Mouse (Mus musculus) olfactory bulb, adult 2 months (tissue): ENCODE results near the gene Ssh1.

Source experiments
- CTCF ChIP-seq: fragments of 200-500 bp; IDR thresholded peaks from 2 replicates; pipeline ENCODE4 v1.5.1; 2012; ENCODE audit warnings: low read depth, mild to moderate bottlenecking, low read length, moderate library complexity; ENCODE audit not compliant: insufficient read depth
- POLR2A ChIP-seq: fragments of 200-500 bp; IDR thresholded peaks from 2 replicates; pipeline ENCODE4 v1.6.1; 2012; ENCODE audit warnings: mild to moderate bottlenecking, low read depth, low read length, moderate library complexity; ENCODE audit not compliant: insufficient read depth

DNA sequence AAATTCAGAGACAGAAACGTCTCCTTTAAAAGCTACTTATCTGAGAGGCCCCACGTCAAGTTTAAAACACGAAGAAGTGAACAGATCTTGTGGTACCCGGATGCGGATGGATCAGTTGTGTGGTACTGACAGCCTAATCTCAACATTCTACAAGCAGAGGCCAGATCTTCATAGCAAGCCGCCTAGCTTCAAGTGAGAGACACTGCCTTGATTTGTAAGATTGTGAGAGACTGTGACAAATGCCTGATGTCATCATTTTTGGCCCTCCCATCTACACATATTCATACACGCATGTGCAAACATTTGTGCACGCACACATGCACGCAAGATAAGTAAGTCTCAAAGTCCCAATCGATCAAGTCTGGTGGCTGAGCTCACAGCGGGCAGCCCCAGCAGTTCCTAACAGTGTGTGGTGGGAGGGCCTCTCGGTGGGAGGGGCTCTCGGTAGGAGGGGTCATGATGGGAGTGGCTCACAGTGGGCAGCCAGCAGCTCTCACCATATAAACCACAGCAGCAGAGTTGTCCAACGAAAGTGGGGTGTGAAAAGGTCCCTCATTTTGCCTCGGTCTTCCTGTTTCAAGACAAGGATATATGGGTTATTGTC, 47.7 kb upstream of the Ssh1 start:
- TF ChIP-seq POLR2A = no peak
- no peak for TF ChIP-seq CTCF
